Mouse (Mus musculus) G1E (cell line): ENCODE measurements around the gene Topors. TPM values are rescaled to one million over a fixed set of nuclear protein-coding genes. Genes with fewer than 3 reads are reported as not detected.

Source experiments
- ATAC-seq: 2 replicates; pipeline ENCODE4 v1.8.0; 2016; ENCODE audit warnings: mild to moderate bottlenecking; ENCODE audit not compliant: insufficient number of reproducible peaks, poor library complexity, low FRiP score, severe bottlenecking; ENCODE audit errors: extremely low read depth
- DNase-seq: peaks from one replicate; pipeline ENCODE4 v3.0.0; 2012; ENCODE audit warnings: low spot score
- H3K27me3 ChIP-seq: 2 replicates; pipeline ENCODE4 v1.6.1; 2012; ENCODE audit warnings: mild to moderate bottlenecking, low read length, inconsistent platforms; ENCODE audit not compliant: insufficient read depth
- H3K36me3 ChIP-seq: replicated peaks from 2 replicates; pipeline ENCODE3; 2012; ENCODE audit warnings: mild to moderate bottlenecking, inconsistent platforms
- H3K4me1 ChIP-seq: 2 replicates; pipeline ENCODE4 v1.6.1; 2012; ENCODE audit warnings: low read depth, low read length, inconsistent platforms, mixed read lengths; ENCODE audit not compliant: insufficient read depth
- H3K4me3 ChIP-seq: 2 replicates; pipeline ENCODE4 v1.5.1; 2012; ENCODE audit warnings: low read depth, mild to moderate bottlenecking, inconsistent platforms, low read length, moderate library complexity, mixed read lengths
- H3K9me3 ChIP-seq: replicated peaks from 2 replicates; pipeline ENCODE4 v1.6.1; 2012; ENCODE audit warnings: inconsistent platforms
- CTCF ChIP-seq: IDR thresholded peaks from 2 replicates; pipeline ENCODE4 v1.5.1; 2012; ENCODE audit warnings: low read depth, low read length, inconsistent platforms, mixed read lengths
- GATA1 ChIP-seq: IDR thresholded peaks from 2 replicates; pipeline ENCODE4 v1.6.1; 2012; ENCODE audit warnings: borderline replicate concordance, low read length, inconsistent platforms, mixed read lengths
- GATA2 ChIP-seq: IDR thresholded peaks from 2 replicates; pipeline ENCODE4 v1.6.1; 2012; ENCODE audit warnings: low read depth, low read length, inconsistent platforms, borderline replicate concordance
- POLR2AphosphoS5 ChIP-seq: IDR thresholded peaks from 2 replicates; pipeline ENCODE4 v1.6.1; 2012; ENCODE audit warnings: low read depth, low read length, inconsistent platforms; ENCODE audit not compliant: insufficient replicate concordance
- TAL1 ChIP-seq: conservative IDR thresholded peaks from 2 replicates; pipeline ENCODE4 v1.6.1; 2012; ENCODE audit warnings: low read depth, low read length, inconsistent platforms, mixed read lengths
- polyA plus RNA-seq: library from polyadenylated mRNA; stranded (reverse); fragments of >175 nt; gene quantifications from 2 replicates; pipeline ENCODE4 v1.2.3, GENCODE M21; 2012
- total RNA-seq, 2 experiments: library from RNA; stranded (forward) in 1 of 2; stranded (reverse) in 1 of 2; fragments of 200-1000 nt in 1 of 2; fragments of >200 nt in 1 of 2; fragmentation: Nextera tagmentation in 1 of 2; gene quantifications; 2 replicates each; pipeline ENCODE4 v1.2.3; 2014 to 2017

Gene Topors
- total and polyA plus RNA-seq, 3 experiments = 9.9 to 59.3 (median 40.4) TPM

DNA sequence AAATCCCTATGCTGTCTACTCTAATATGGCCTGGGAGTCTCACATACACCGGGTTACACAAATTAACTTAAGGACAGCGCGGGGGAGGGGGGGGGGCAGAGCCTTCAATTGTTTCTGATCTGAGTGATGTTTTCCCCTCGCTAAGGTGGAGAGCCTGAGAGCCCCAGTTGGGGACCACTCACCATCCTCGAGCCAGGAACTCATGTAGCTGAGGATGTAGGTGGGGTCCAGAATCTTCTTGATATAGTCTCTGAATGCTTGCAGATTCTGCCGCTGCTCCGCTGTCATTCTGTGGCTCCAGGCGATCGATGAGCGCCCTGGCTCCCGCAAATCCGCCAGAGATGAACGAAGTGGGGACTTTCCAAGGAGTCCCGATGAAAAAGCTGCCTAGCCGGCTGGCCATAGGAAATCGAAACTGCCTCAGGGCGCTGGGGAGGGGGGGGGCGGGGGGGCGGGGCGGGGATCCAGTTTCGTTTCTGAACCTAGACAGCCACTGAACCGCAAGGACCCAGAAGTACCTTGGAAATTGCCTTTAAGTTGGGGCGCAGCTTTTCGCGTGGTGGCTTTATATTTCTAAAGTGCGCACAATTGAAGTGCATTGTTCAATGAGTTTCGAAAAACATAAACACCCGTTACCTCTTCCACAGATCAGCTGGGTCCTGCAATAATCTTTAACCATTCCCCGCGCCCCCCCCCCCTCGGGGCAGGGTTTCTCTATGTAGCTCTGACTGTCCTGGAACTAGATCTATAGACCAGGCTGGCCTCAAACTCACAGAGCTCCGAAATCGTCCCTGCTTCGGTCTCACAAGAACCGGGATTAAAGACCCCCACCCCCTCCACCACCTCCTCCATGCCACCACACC is 30.0 kb downstream of the Topors start, which contains the start of gene Ddx58:
Gene Ddx58, minus strand, starts transcription at position 420 of the 863 bp plus-strand sequence.
- H3K4me1 ChIP-seq = peaks cover 27% of the 10 kb centered on the region
- peak; percentile 16 for DNase-seq
- peaks cover 2% of the 10 kb centered on the region for H3K36me3 ChIP-seq
- no peaks in the 10 kb centered on the region for H3K9me3 ChIP-seq
- peaks cover 7% of the 10 kb centered on the region; the same call in 1 of the 2 replicates for H3K27me3 ChIP-seq
- peak within 1 kb of the TSS; percentile 71 for H3K4me3 ChIP-seq
- no peak for ATAC-seq
- no peak for TF ChIP-seq CTCF

DNA sequence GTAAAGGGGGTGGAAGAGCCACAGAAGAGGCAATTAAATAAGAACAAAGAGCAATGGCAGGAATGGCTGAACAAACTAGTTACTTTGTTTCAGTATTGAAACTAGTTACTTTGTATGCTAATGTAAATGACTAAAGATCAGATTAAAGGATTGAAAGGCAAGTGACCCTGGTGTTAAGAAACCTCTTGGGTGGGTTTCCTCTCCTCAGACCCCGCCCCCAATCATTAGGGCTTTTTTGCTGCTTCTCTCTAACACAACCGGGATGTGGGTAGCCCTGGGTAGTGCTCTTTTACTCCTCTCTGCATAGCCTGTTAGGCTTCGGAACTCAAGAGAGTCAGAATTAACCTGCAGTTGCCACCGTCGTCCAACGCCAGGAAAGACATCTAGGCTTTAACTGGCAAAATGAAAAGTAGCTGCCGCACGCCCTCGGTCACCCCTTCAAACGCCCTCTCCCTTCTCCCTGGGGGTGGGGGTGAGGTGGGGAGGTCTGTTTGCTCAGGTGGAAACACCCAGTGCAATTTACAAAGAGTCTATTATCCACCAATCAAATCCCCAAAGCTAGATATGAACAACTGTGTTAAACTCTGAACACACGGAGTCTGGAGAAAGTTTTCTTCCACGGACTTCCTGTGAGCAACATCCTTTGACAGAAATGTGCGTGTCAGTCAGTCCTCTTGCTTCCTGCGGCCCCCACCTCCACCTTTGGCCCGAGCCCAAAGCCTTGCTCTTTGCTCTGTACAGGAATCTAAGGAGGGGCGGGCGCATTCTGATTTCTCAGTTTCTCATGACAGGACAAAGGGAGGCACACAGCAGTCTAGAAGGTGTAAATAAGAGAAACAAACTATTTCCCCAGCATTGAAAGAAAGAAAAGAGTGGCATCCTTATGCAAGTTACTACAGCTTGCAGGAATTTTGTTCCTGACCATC is 30.9 kb downstream of the Topors start:
- no peak for ATAC-seq
- no peaks in the 10 kb centered on the region for H3K9me3 ChIP-seq
- H3K4me1 ChIP-seq = peaks cover 27% of the 10 kb centered on the region
- H3K4me3 ChIP-seq = peak overlapping the region; percentile 71
- H3K27me3 ChIP-seq = peaks cover 7% of the 10 kb centered on the region; the same call in 1 of the 2 replicates
- peaks cover 2% of the 10 kb centered on the region for H3K36me3 ChIP-seq
- no peak for TF ChIP-seq GATA2
- TF ChIP-seq CTCF = no peak
- TF ChIP-seq GATA1 = no peak
- no peak for TF ChIP-seq TAL1
- TF ChIP-seq POLR2AphosphoS5 = no peak
- DNase-seq = peak; percentile 6

DNA sequence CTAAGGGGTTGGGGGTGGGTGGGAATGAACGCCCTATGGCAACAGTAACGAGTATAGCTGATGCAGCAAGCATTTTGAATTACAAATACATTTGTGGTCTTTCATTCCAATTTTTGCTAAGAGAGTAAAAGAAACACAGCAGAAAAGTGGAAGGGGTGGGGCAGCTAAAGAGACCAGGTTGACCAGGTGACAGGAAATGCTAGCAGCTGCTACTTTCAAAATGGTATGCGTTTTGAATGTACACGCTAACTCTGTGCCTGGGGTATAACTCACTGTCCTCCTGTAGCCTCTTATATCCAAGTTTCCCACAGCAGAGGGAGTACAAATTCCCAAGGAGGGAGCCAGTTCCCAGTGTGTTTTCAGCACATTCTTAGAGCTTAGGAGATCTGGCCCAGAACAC is 32.8 kb downstream of the Topors start:
- H3K27me3 ChIP-seq = peaks cover 7% of the 10 kb centered on the region; the same call in 1 of the 2 replicates
- H3K4me1 ChIP-seq = peaks cover 24% of the 10 kb centered on the region
- H3K9me3 ChIP-seq = no peaks in the 10 kb centered on the region
- no peak for TF ChIP-seq GATA2
- no peak for TF ChIP-seq TAL1
- TF ChIP-seq POLR2AphosphoS5 = no peak
- TF ChIP-seq GATA1 = no peak
- no peak for TF ChIP-seq CTCF
- peaks cover 2% of the 10 kb centered on the region for H3K36me3 ChIP-seq
- DNase-seq = no peak
- no peak for ATAC-seq
- H3K4me3 ChIP-seq = no peak overlapping the region

DNA sequence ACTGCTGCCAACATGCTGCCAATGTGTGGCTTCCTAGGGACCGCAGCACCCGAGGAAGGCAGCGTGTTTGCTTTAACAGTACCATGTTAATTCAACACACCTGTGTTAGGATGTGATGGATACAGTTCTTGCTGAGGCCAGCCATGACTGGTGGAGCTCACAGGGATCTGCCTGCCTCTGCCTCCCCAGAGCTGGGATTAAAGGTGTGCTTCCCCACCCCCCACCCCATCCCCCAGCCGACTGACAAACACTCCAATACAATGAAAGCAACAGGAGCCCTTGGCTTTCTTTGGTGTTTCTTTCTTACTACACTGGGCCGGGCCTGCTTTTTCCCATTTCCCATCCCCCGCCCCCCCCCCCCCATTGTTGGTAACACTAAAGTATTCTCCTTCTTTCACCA is 35.4 kb downstream of the Topors start:
- Histone ChIP-seq H3K4me1 (peaks cover 12% of the 10 kb centered on the region), H3K4me3 (no peak overlapping the region), H3K9me3 (no peaks in the 10 kb centered on the region), H3K27me3 (peaks cover 11% of the 10 kb centered on the region; the same call in 1 of the 2 replicates), H3K36me3 (peaks cover 2% of the 10 kb centered on the region)
- DNase-seq (no peak), ATAC-seq (no peak)
- TF ChIP-seq TAL1 = no peak
- no peak for TF ChIP-seq GATA1
- no peak for TF ChIP-seq GATA2
- TF ChIP-seq POLR2AphosphoS5 = no peak
- TF ChIP-seq CTCF = no peak

GRCm38 (mm10) chr4:40233062-40233664 is 36.5 kb downstream of the Topors start:
- TF ChIP-seq CTCF (no peak), GATA1 (no peak), TAL1 (no peak), GATA2 (no peak), POLR2AphosphoS5 (no peak)
- H3K4me1 ChIP-seq = peaks cover 3% of the 10 kb centered on the region; the same call in 1 of the 2 replicates
- H3K36me3 ChIP-seq = peaks cover 2% of the 10 kb centered on the region
- H3K4me3 ChIP-seq = no peak overlapping the region
- ATAC-seq (no peak), DNase-seq (no peak)
- no peaks in the 10 kb centered on the region for H3K9me3 ChIP-seq
- peaks cover 9% of the 10 kb centered on the region; the same call in 1 of the 2 replicates for H3K27me3 ChIP-seq

GRCm38 (mm10) chr4:40229723-40230122 is 39.9 kb downstream of the Topors start:
- TF ChIP-seq POLR2AphosphoS5 = no peak
- no peak for TF ChIP-seq CTCF
- no peak for TF ChIP-seq TAL1
- TF ChIP-seq GATA2 = no peak
- no peak for TF ChIP-seq GATA1
- H3K9me3 ChIP-seq = no peaks in the 10 kb centered on the region
- H3K4me3 ChIP-seq = no peak overlapping the region
- no peak for ATAC-seq
- DNase-seq = no peak
- peaks cover 4% of the 10 kb centered on the region; the same call in 1 of the 2 replicates for H3K27me3 ChIP-seq
- no peaks in the 10 kb centered on the region for H3K36me3 ChIP-seq
- H3K4me1 ChIP-seq = no peaks in the 10 kb centered on the region
